Mouse (Mus musculus) embryonic facial prominence, embryonic 12.5 days (tissue): ENCODE data around the gene Ush1g. TPM values are rescaled to one million over a fixed set of nuclear protein-coding genes. Genes with fewer than 3 reads are reported as not detected.

ENCODE experiments used
- ATAC-seq: fragments of 200-750 bp; cut with Nextera tagmentation; 2 replicates; pipeline ENCODE4 v1.8.0; 2017; ENCODE audit not compliant: insufficient number of reproducible peaks, insufficient read depth, low FRiP score, low TSS enrichment
- H3K27ac ChIP-seq: fragments of 300-500 bp; sonication (generic); 2 replicates; pipeline ENCODE4 v1.5.1; 2016; ENCODE audit warnings: mild to moderate bottlenecking
- H3K27me3 ChIP-seq: fragments of 300-500 bp; sonication (generic); 2 replicates; pipeline ENCODE4 v1.6.1; 2016; ENCODE audit warnings: mild to moderate bottlenecking, moderate library complexity
- H3K36me3 ChIP-seq: fragments of 300-500 bp; sonication (generic); 2 replicates; pipeline ENCODE4 v1.6.1; 2016; ENCODE audit warnings: mild to moderate bottlenecking
- H3K4me1 ChIP-seq: fragments of 300-500 bp; sonication (generic); 2 replicates; pipeline ENCODE4 v1.6.1; 2016
- H3K4me2 ChIP-seq: fragments of 300-500 bp; sonication (generic); replicated peaks from 2 replicates; pipeline ENCODE4 v1.6.1; 2016; ENCODE audit warnings: mild to moderate bottlenecking, moderate library complexity
- H3K4me3 ChIP-seq: fragments of 300-500 bp; sonication (generic); 2 replicates; pipeline ENCODE4 v1.5.1; 2016; ENCODE audit warnings: mild to moderate bottlenecking
- H3K9ac ChIP-seq: fragments of 300-500 bp; sonication (generic); 2 replicates; pipeline ENCODE4 v1.6.1; 2016; ENCODE audit warnings: mild to moderate bottlenecking, moderate library complexity
- H3K9me3 ChIP-seq: fragments of 300-500 bp; sonication (generic); 2 replicates; pipeline ENCODE4 v1.6.1; 2016; ENCODE audit warnings: mild to moderate bottlenecking, moderate library complexity
- WGBS: fragments of 180-500 bp; shearing (Covaris S2); methylation state at CpG from one replicate; pipeline ENCODE4 v1.1.7; 2016; 5-methylcytosine and 5-hydroxymethylcytosine counted together
- polyA plus RNA-seq: library from polyadenylated mRNA; unstranded; fragments of >200 nt; fragmentation: Nextera tagmentation; extraction: Ambion mirVana; gene quantifications from 2 replicates; pipeline ENCODE4 v1.2.1, GENCODE M21; 2016

Ush1g gene
- polyA plus RNA-seq, 1 experiment from 2014 or later: 0.10 TPM

- 89% methylated on average over 5 of the region's 5 CpGs for WGBS
- Histone ChIP-seq H3K36me3 (no peaks in the 10 kb centered on the region), H3K9me3 (no peaks in the 10 kb centered on the region), H3K4me1 (no peaks in the 10 kb centered on the region), H3K4me2 (no peak overlapping the region), H3K27ac (no peak overlapping the region), H3K27me3 (peaks cover 37% of the 10 kb centered on the region), H3K9ac (no peak overlapping the region), H3K4me3 (no peak overlapping the region)
- no peak for ATAC-seq
Observed at GRCm38 (mm10) chr11:115353375-115353774, 31.5 kb upstream of the Ush1g start.

DNA sequence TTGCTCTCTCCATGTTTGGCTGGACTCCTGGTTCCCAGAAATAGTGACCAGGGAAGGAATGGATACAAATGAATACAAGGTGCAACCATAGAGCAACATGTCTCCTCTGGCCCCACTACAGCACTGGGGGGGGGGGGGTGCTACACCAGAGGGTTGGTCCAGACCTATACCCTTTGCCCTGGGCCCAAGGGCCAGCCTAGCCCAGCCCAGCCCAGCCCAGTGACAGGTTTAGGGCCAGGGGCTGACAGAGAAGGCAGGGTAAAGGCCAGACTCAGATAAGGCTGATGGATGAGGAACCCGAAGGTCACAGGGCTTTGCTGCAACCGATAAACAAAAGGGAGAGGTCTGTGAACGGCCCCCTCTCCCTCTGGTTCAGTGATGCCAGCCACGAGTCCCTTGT lies 28.1 kb upstream of the Ush1g start:
- no peaks in the 10 kb centered on the region for H3K9me3 ChIP-seq
- peaks cover 31% of the 10 kb centered on the region for H3K27me3 ChIP-seq
- H3K36me3 ChIP-seq: no peaks in the 10 kb centered on the region
- H3K27ac ChIP-seq: no peak overlapping the region
- 86% methylated on average over 3 of the region's 4 CpGs for WGBS
- H3K4me3 ChIP-seq: no peak overlapping the region
- peaks cover 15% of the 10 kb centered on the region for H3K4me1 ChIP-seq
- H3K9ac ChIP-seq: no peak overlapping the region
- H3K4me2 ChIP-seq: no peak overlapping the region
- no peak for ATAC-seq

DNA sequence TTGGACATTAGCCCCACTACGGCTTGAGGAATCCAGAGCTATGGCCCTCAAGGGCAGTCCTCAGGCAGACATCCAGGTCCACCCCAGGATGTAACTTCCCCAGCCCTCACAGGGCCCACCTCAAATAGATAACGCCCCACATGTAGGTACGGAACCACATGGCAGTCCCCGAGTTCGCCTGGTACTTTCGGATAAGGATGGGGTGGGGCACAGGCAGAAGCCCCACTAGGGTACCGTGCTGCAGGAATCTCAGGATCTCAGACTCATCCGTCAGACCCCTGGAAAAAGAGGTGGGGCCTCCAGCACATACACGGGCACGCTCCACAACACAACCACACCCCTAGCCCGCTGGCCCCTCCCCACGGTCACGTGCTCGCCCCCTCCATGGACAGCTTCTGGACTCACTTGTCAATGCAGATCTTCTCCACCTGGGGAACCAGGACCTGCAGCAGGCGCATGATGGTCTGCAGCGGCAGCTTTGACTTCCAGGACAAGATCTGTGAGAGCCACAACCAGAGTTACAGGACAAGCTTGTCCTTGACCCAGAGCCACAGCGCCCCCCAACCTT lies 26.9 kb upstream of the Ush1g start:
- 60% methylated on average over 17 of the region's 17 CpGs for WGBS
- H3K4me2 ChIP-seq: no peak overlapping the region
- H3K4me1 ChIP-seq: peaks cover 19% of the 10 kb centered on the region

DNA sequence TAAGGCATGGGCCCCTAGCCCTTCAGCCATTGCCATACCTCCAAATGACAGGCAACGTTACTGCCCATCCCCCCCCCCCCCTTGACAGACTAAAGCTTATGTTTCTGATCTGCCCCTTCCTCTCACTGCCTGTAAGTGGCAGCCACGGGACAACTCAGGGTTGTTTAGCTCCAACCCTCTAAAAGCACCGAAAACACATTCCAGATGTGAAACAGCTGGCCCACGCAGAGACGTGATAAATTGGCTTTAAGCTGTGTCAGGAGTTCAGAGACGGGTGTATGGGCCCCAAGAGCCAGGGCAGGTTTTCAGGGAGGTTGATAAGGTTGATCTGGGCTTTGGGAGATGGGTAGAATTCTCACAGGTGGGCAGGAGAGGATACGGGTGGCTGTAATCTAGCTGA lies 23.7 kb upstream of the Ush1g start:
- no peaks in the 10 kb centered on the region for H3K9me3 ChIP-seq
- no peak overlapping the region for H3K9ac ChIP-seq
- H3K27me3 ChIP-seq: peaks cover 35% of the 10 kb centered on the region
- no peak for ATAC-seq
- H3K4me3 ChIP-seq: no peak overlapping the region
- no peaks in the 10 kb centered on the region for H3K36me3 ChIP-seq
- H3K4me2 ChIP-seq: 0 out of 2 replicates have a peak overlapping the region, but pooled peaks have one; percentile 11
- H3K27ac ChIP-seq: peak overlapping the region; percentile 7
- whole genome bisulfite sequencing: 9% methylated on average over 7 of the region's 7 CpGs
- H3K4me1 ChIP-seq: peaks cover 19% of the 10 kb centered on the region

More for the DNA sequence above, 26.9 kb upstream of the Ush1g start:
- Histone ChIP-seq H3K9ac (no peak overlapping the region), H3K27ac (no peak overlapping the region), H3K27me3 (peaks cover 31% of the 10 kb centered on the region), H3K4me3 (no peak overlapping the region), H3K36me3 (no peaks in the 10 kb centered on the region), H3K9me3 (no peaks in the 10 kb centered on the region)
- ATAC-seq: no peak

DNA sequence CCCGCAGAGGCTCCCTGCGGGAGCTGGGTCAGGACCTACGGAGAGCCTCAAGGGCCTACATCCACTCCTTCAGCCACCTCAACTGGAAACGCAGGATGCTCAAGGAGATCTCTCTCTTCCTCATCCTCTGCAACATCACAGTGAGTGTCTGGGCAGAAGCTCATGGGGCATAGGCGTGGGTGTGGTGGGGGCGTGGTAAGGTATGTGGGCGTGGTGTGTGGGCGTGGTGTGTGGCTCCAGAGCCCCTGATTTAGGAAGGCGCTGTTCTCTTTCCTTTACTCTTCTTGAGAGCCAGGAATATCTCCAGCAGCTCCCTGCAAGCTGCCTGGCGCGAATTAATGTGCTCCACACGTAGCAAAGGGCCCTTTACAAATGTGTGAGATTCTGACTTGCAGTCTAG lies 23.1 kb upstream of the Ush1g start:
- H3K27me3 ChIP-seq: peaks cover 41% of the 10 kb centered on the region
- peak overlapping the region; percentile 2; the same call in 1 of the 2 replicates for H3K9ac ChIP-seq
- H3K9me3 ChIP-seq: no peaks in the 10 kb centered on the region
- H3K4me1 ChIP-seq: peaks cover 19% of the 10 kb centered on the region
- no peak overlapping the region for H3K4me2 ChIP-seq
- no peaks in the 10 kb centered on the region for H3K36me3 ChIP-seq
- H3K4me3 ChIP-seq: no peak overlapping the region
- H3K27ac ChIP-seq: peak overlapping the region; percentile 7; the same call in 1 of the 2 replicates
- 8% methylated on average over 12 of the region's 12 CpGs for WGBS
- no peak for ATAC-seq

GRCm38 (mm10) chr11:115341866-115342265 lies 20.0 kb upstream of the Ush1g start:
- no peaks in the 10 kb centered on the region for H3K36me3 ChIP-seq
- peaks cover 19% of the 10 kb centered on the region for H3K4me1 ChIP-seq
- no peak overlapping the region for H3K4me3 ChIP-seq
- H3K9ac ChIP-seq: no peak overlapping the region
- H3K9me3 ChIP-seq: no peaks in the 10 kb centered on the region
- peaks cover 52% of the 10 kb centered on the region for H3K27me3 ChIP-seq
- no peak for ATAC-seq
- no peak overlapping the region for H3K4me2 ChIP-seq
- WGBS: 69% methylated on average over 6 of the region's 6 CpGs
- no peak overlapping the region for H3K27ac ChIP-seq

GRCm38 (mm10) chr11:115341246-115341645 lies 19.4 kb upstream of the Ush1g start:
- H3K27ac ChIP-seq: no peak overlapping the region
- H3K27me3 ChIP-seq: peaks cover 54% of the 10 kb centered on the region
- no peak overlapping the region for H3K9ac ChIP-seq
- no peaks in the 10 kb centered on the region for H3K9me3 ChIP-seq
- WGBS: 71% methylated on average over 2 of the region's 2 CpGs
- no peak overlapping the region for H3K4me2 ChIP-seq
- H3K36me3 ChIP-seq: no peaks in the 10 kb centered on the region
- ATAC-seq: no peak
- no peak overlapping the region for H3K4me3 ChIP-seq
- H3K4me1 ChIP-seq: peaks cover 17% of the 10 kb centered on the region

DNA sequence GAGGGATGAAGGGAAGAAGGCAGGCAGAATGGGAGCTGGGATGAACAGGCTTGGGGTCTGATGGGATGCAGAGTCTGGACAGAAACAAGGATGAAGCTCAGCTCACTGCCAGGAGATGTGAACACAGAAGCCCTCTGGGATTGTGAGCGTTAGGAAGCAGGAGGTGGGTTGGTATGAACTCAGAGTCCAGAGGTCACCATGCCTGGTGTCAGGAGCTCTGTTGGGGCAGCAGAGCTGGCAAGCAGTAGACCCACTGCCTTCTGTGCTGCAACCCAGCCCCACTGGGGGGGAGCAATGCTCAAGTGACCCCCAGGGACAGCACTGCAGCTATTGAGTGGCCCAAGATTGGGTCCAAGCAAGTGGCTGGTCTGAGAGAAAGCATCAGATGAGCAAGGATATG lies 16.0 kb upstream of the Ush1g start:
- Histone ChIP-seq H3K9ac (no peak overlapping the region; the same call in 1 of the 2 replicates), H3K4me1 (peaks cover 4% of the 10 kb centered on the region; the same call in 1 of the 2 replicates), H3K4me3 (no peak overlapping the region), H3K36me3 (no peaks in the 10 kb centered on the region), H3K9me3 (no peaks in the 10 kb centered on the region), H3K27ac (no peak overlapping the region), H3K4me2 (no peak overlapping the region), H3K27me3 (peaks cover 69% of the 10 kb centered on the region)
- 63% methylated on average over 1 of the region's 1 CpGs for WGBS
- no peak for ATAC-seq

DNA sequence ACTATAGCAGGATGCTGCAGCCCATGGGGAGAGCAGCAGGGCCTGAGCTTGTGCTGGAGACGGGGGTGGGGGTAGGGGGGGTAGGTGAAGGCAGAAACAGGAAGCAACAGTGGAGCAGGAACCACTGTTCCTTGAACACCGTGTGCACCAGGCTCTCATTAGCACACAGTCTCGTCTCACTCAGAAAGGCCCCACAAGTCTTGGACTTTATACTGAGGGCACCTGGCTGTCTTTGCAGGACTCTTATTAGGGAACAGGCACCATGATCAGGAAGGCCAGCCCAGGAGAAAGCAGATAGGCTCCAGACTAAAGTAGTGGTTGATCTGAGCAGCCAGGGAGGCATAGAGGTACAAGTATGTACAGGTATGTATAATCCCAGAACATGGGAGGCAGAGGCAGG lies 15.5 kb upstream of the Ush1g start:
- Histone ChIP-seq H3K36me3 (no peaks in the 10 kb centered on the region), H3K27ac (no peak overlapping the region), H3K9ac (no peak overlapping the region; the same call in 1 of the 2 replicates), H3K4me2 (no peak overlapping the region), H3K4me1 (peaks cover 4% of the 10 kb centered on the region; the same call in 1 of the 2 replicates), H3K4me3 (no peak overlapping the region), H3K27me3 (peaks cover 74% of the 10 kb centered on the region), H3K9me3 (no peaks in the 10 kb centered on the region)
- ATAC-seq: no peak
- WGBS: 50% methylated on average over 3 of the region's 3 CpGs

DNA sequence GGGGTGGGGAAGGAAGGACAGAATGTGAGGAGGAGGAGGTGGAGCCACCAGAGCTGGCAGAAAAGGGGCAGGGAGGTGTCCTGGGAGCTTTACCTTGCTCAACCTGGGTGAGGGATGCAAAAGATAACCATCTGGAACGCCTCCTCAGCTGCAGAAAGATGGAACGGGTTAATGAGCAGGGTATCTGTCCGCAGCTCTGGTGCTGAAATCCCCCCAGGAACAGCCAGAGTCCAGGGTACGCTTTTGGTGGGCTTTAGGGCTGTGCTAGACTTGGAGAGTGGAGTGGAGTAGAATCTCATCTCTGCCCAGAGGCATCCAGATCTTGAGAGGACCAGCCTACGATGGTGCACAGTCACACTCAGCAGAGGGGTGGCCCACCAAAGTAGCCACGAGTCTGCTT lies 14.3 kb upstream of the Ush1g start:
- WGBS: 10% methylated on average over 6 of the region's 6 CpGs
- H3K4me3 ChIP-seq: no peak overlapping the region
- no peak overlapping the region for H3K9ac ChIP-seq
- peaks cover 75% of the 10 kb centered on the region for H3K27me3 ChIP-seq
- no peak overlapping the region for H3K27ac ChIP-seq
- no peaks in the 10 kb centered on the region for H3K9me3 ChIP-seq
- no peak for ATAC-seq
- peaks cover 4% of the 10 kb centered on the region; the same call in 1 of the 2 replicates for H3K4me1 ChIP-seq
- H3K36me3 ChIP-seq: no peaks in the 10 kb centered on the region
- no peak overlapping the region for H3K4me2 ChIP-seq

GRCm38 (mm10) chr11:115335223-115335622 lies 13.4 kb upstream of the Ush1g start:
- Histone ChIP-seq H3K4me2 (no peak overlapping the region), H3K27me3 (peaks cover 71% of the 10 kb centered on the region), H3K27ac (no peak overlapping the region), H3K4me3 (no peak overlapping the region), H3K9ac (no peak overlapping the region), H3K4me1 (peaks cover 4% of the 10 kb centered on the region; the same call in 1 of the 2 replicates), H3K36me3 (no peaks in the 10 kb centered on the region), H3K9me3 (no peaks in the 10 kb centered on the region)
- no peak for ATAC-seq
- WGBS: 54% methylated on average over 12 of the region's 12 CpGs

- Histone ChIP-seq H3K4me2 (peak within 1 kb of the TSS; percentile 32), H3K36me3 (no peaks in the 10 kb centered on the region), H3K4me3 (no peak within 1 kb of the TSS), H3K9ac (no peak within 1 kb of the TSS), H3K4me1 (peaks cover 4% of the 10 kb centered on the region; the same call in 1 of the 2 replicates), H3K27ac (no peak within 1 kb of the TSS), H3K27me3 (peaks cover 71% of the 10 kb centered on the region), H3K9me3 (no peaks in the 10 kb centered on the region)
- ATAC-seq: no peak
- 4% methylated on average over 29 of the region's 29 CpGs for WGBS
Observed at GRCm38 (mm10) chr11:115334531-115334930, 12.7 kb upstream of the Ush1g start, which contains the start of gene Otop3. Otop3 (plus strand) TSS chr11:115334731.
